In genomic region chr16:18586076-18586905, GRCm38 (mm10) we compare ENCODE assay signal across 7 mouse cellular contexts. TPM values are rescaled to one million over a fixed set of nuclear protein-coding genes. Genes with fewer than 3 reads are reported as not detected.
DNase-seq lines count a peak whose midpoint lies in the region; ATAC-seq and TF ChIP-seq lines count a peak whose summit lies in the region.

No protein-coding gene starts in this region.

- H3K4me2 ChIP-seq in forebrain, embryonic 15.5 days (replicated peaks), result peak overlapping the region; percentile 51
- H3K4me2 ChIP-seq in liver, embryonic 12.5 days, result peak overlapping the region; percentile 52
- peak overlapping the region; percentile 64 for H3K4me2 ChIP-seq in stomach, postnatal 0 days (replicated peaks; ENCODE audit: low read depth)

- H3K27me3 ChIP-seq in megakaryocyte, embryonic 14.5 days (replicated peaks), result peaks cover 99% of the 10 kb centered on the region
- peaks cover 93% of the 10 kb centered on the region for H3K27me3 ChIP-seq in forebrain, embryonic 15.5 days
- H3K27me3 ChIP-seq in liver, embryonic 12.5 days (replicated peaks), result peaks cover 100% of the 10 kb centered on the region
- peaks cover 63% of the 10 kb centered on the region for H3K27me3 ChIP-seq in stomach, postnatal 0 days (ENCODE audit: control insufficient read depth, insufficient read depth, low read length)

- H3K27ac ChIP-seq in forebrain, embryonic 15.5 days (replicated peaks), result no peak overlapping the region
- H3K27ac ChIP-seq in liver, embryonic 12.5 days, result no peak overlapping the region
- no peak overlapping the region for H3K27ac ChIP-seq in stomach, postnatal 0 days (replicated peaks)

- no peak for TF ChIP-seq CTCF in stomach, postnatal 0 days (IDR thresholded peaks at IDR 0.05; ENCODE audit: low read depth)

- H3K4me3 ChIP-seq in megakaryocyte, embryonic 14.5 days (replicated peaks), result peak overlapping the region; percentile 83
- peak overlapping the region; percentile 35 for H3K4me3 ChIP-seq in forebrain, embryonic 15.5 days
- peak overlapping the region; percentile 41 for H3K4me3 ChIP-seq in liver, embryonic 12.5 days
- H3K4me3 ChIP-seq in stomach, postnatal 0 days (ENCODE audit: low read depth, low read length), result peak overlapping the region; percentile 44

- WGBS in forebrain, embryonic 15.5 days, result 1% methylated on average over 83 of the region's 83 CpGs
- 4% methylated on average over 83 of the region's 83 CpGs for WGBS in liver, embryonic 12.5 days (ENCODE audit: insufficient replicate concordance)
- 11% methylated on average over 71 of the region's 83 CpGs for WGBS in stomach, postnatal 0 days

- H3K36me3 ChIP-seq in megakaryocyte, embryonic 14.5 days (replicated peaks; ENCODE audit: low read length), result no peaks in the 10 kb centered on the region
- H3K36me3 ChIP-seq in forebrain, embryonic 15.5 days, result no peaks in the 10 kb centered on the region
- no peaks in the 10 kb centered on the region for H3K36me3 ChIP-seq in liver, embryonic 12.5 days
- H3K36me3 ChIP-seq in stomach, postnatal 0 days (ENCODE audit: control insufficient read depth, insufficient read depth, low read length), result no peaks in the 10 kb centered on the region

- peaks cover 73% of the 10 kb centered on the region for H3K4me1 ChIP-seq in megakaryocyte, embryonic 14.5 days
- H3K4me1 ChIP-seq in forebrain, embryonic 15.5 days, result peaks cover 41% of the 10 kb centered on the region
- peaks cover 50% of the 10 kb centered on the region for H3K4me1 ChIP-seq in liver, embryonic 12.5 days
- H3K4me1 ChIP-seq in stomach, postnatal 0 days (replicated peaks; ENCODE audit: control insufficient read depth, insufficient read depth), result peaks cover 6% of the 10 kb centered on the region

- DNase-seq in stomach, postnatal 0 days (ENCODE audit: low spot score), result no peak
- DNase-seq in thymus, postnatal 14 days, result no peak

- no peaks in the 10 kb centered on the region; the same call in 1 of the 2 replicates for H3K9me3 ChIP-seq in megakaryocyte, embryonic 14.5 days
- H3K9me3 ChIP-seq in forebrain, embryonic 15.5 days, result no peaks in the 10 kb centered on the region
- no peaks in the 10 kb centered on the region for H3K9me3 ChIP-seq in liver, embryonic 12.5 days (replicated peaks)
- no peaks in the 10 kb centered on the region for H3K9me3 ChIP-seq in stomach, postnatal 0 days (ENCODE audit: control insufficient read depth, low read length)

- no peak overlapping the region for H3K9ac ChIP-seq in forebrain, embryonic 15.5 days (replicated peaks)
- H3K9ac ChIP-seq in liver, embryonic 12.5 days, result no peak overlapping the region
- 0 out of 2 replicates have a peak overlapping the region, but pooled peaks have one; percentile 45 for H3K9ac ChIP-seq in stomach, postnatal 0 days (ENCODE audit: low read length)

- no peak for TF ChIP-seq EP300 in stomach, postnatal 0 days (optimal IDR thresholded peaks at IDR 0.05)

- no peak for ATAC-seq in megakaryocyte, adult 5-6 weeks (ENCODE audit: poor library complexity, severe bottlenecking)
- ATAC-seq in forebrain, embryonic 15.5 days (replicated peaks), result no peak
- no peak for ATAC-seq in liver, embryonic 12.5 days
- no peak for ATAC-seq in stomach, postnatal 0 days (ENCODE audit: low FRiP score, low TSS enrichment)
- ATAC-seq in erythroid progenitor cell, adult 5-6 weeks (replicated peaks; ENCODE audit: low FRiP score, poor library complexity, severe bottlenecking), result no peak

RNA-seq across cellular contexts. Expression of gene Tbx1, which starts 4.2 kb away (rescaled TPM):
- not detected in 2 replicates for polyA plus RNA-seq in megakaryocyte, embryonic 14.5 days (2012; ENCODE audit: insufficient read depth, low replicate concordance)
- not detected in 2 replicates for total RNA-seq in megakaryocyte, adult 5-6 weeks (2015)
- not detected in 2 replicates for total RNA-seq in megakaryocyte, adult 5-6 weeks (2017)
- polyA plus RNA-seq in forebrain, embryonic 15.5 days (2015; fragmentation: Nextera tagmentation; extraction: Ambion mirVana), result 0.70 and 0.93 TPM in 2 replicates
- 0.08 TPM in 1 of 2 replicates, not detected in the other for polyA plus RNA-seq in liver, embryonic 12.5 days (2016; fragmentation: Nextera tagmentation; extraction: Ambion mirVana)
- 0.34 TPM in 2 replicates for polyA plus RNA-seq in stomach, postnatal 0 days (2015; fragmentation: Nextera tagmentation; extraction: Ambion mirVana)
- total RNA-seq in erythroid progenitor cell, adult 5-6 weeks (2015; ENCODE audit: low replicate concordance), result not detected in 2 replicates
- not detected in 2 replicates for total RNA-seq in erythroid progenitor cell, adult 5-6 weeks (2017; ENCODE audit: low replicate concordance)

RNA-seq across cellular contexts. Expression of gene Gp1bb, which starts 35.9 kb away (rescaled TPM):
- polyA plus RNA-seq in megakaryocyte, embryonic 14.5 days (2012; ENCODE audit: insufficient read depth, low replicate concordance), result 3,910 and 6,936 TPM in 2 replicates
- 0.38 and 0.55 TPM in 2 replicates for total RNA-seq in megakaryocyte, adult 5-6 weeks (2015)
- total RNA-seq in megakaryocyte, adult 5-6 weeks (2017), result 0.70 TPM in 1 of 2 replicates, not detected in the other
- polyA plus RNA-seq in forebrain, embryonic 15.5 days (2015; fragmentation: Nextera tagmentation; extraction: Ambion mirVana), result 9.7 and 10.1 TPM in 2 replicates
- 40.8 and 44.2 TPM in 2 replicates for polyA plus RNA-seq in liver, embryonic 12.5 days (2016; fragmentation: Nextera tagmentation; extraction: Ambion mirVana)
- polyA plus RNA-seq in stomach, postnatal 0 days (2015; fragmentation: Nextera tagmentation; extraction: Ambion mirVana), result 4.6 and 5.4 TPM in 2 replicates
- 1.7 TPM in 1 of 2 replicates, not detected in the other for total RNA-seq in erythroid progenitor cell, adult 5-6 weeks (2015; ENCODE audit: low replicate concordance)
- total RNA-seq in erythroid progenitor cell, adult 5-6 weeks (2017; ENCODE audit: low replicate concordance), result 0.51 TPM in 1 of 2 replicates, not detected in the other

RNA-seq across cellular contexts. Expression of gene Gm49601, which starts 39.9 kb away (rescaled TPM):
- 1.0 TPM in 1 of 2 replicates, not detected in the other for polyA plus RNA-seq in megakaryocyte, embryonic 14.5 days (2012; ENCODE audit: insufficient read depth, low replicate concordance)
- 1.7 and 2.9 TPM in 2 replicates for total RNA-seq in megakaryocyte, adult 5-6 weeks (2015)
- 0.61 and 3.2 TPM in 2 replicates for total RNA-seq in megakaryocyte, adult 5-6 weeks (2017)
- polyA plus RNA-seq in forebrain, embryonic 15.5 days (2015; fragmentation: Nextera tagmentation; extraction: Ambion mirVana), result 20.5 and 22.0 TPM in 2 replicates
- polyA plus RNA-seq in liver, embryonic 12.5 days (2016; fragmentation: Nextera tagmentation; extraction: Ambion mirVana), result 0.31 and 0.61 TPM in 2 replicates
- polyA plus RNA-seq in stomach, postnatal 0 days (2015; fragmentation: Nextera tagmentation; extraction: Ambion mirVana), result 0.97 and 1.5 TPM in 2 replicates
- total RNA-seq in erythroid progenitor cell, adult 5-6 weeks (2015; ENCODE audit: low replicate concordance), result 6.1 TPM in 1 of 2 replicates, not detected in the other
- total RNA-seq in erythroid progenitor cell, adult 5-6 weeks (2017; ENCODE audit: low replicate concordance), result 4.2 TPM in 1 of 2 replicates, not detected in the other

RNA-seq across cellular contexts. Expression of gene Sept5, which starts 43.5 kb away (rescaled TPM):
- 8.0 and 10.3 TPM in 2 replicates for polyA plus RNA-seq in megakaryocyte, embryonic 14.5 days (2012; ENCODE audit: insufficient read depth, low replicate concordance)
- 19.5 and 23.5 TPM in 2 replicates for total RNA-seq in megakaryocyte, adult 5-6 weeks (2015)
- total RNA-seq in megakaryocyte, adult 5-6 weeks (2017), result 11.6 and 17.0 TPM in 2 replicates
- 194 and 203 TPM in 2 replicates for polyA plus RNA-seq in forebrain, embryonic 15.5 days (2015; fragmentation: Nextera tagmentation; extraction: Ambion mirVana)
- 2.6 and 2.8 TPM in 2 replicates for polyA plus RNA-seq in liver, embryonic 12.5 days (2016; fragmentation: Nextera tagmentation; extraction: Ambion mirVana)
- polyA plus RNA-seq in stomach, postnatal 0 days (2015; fragmentation: Nextera tagmentation; extraction: Ambion mirVana), result 38.0 and 38.8 TPM in 2 replicates
- 2.1 and 7.6 TPM in 2 replicates for total RNA-seq in erythroid progenitor cell, adult 5-6 weeks (2015; ENCODE audit: low replicate concordance)
- 11.2 TPM in 1 of 2 replicates, not detected in the other for total RNA-seq in erythroid progenitor cell, adult 5-6 weeks (2017; ENCODE audit: low replicate concordance)

Comparison
In these comparisons a context has a peak if more than half of its experiments do, and no peak if none do; other contexts are left out.
1. RNA of gene Gp1bb, which starts 35.9 kb away (polyA plus RNA-seq): 3,910 to 6,936 TPM in megakaryocyte, embryonic 14.5 days; 40.8 to 44.2 TPM in liver, embryonic 12.5 days, 9.7 to 10.1 TPM in forebrain, embryonic 15.5 days and 4.6 to 5.4 TPM in stomach, postnatal 0 days; every median in the first group is over 10 times any median in the second.
2. Peak in every context shown above with its lines, with median percentiles within 50 percentile points of each other: H3K4me3 ChIP-seq and H3K4me2 ChIP-seq.